Mouse (Mus musculus): ENCODE data around the gene Cidec. TPM values are rescaled to one million over a fixed set of nuclear protein-coding genes. Genes with fewer than 3 reads are reported as not detected.

The Cidec gene
- polyA plus RNA-seq, 1 experiment from 2014 or later, result not detected

DNA sequence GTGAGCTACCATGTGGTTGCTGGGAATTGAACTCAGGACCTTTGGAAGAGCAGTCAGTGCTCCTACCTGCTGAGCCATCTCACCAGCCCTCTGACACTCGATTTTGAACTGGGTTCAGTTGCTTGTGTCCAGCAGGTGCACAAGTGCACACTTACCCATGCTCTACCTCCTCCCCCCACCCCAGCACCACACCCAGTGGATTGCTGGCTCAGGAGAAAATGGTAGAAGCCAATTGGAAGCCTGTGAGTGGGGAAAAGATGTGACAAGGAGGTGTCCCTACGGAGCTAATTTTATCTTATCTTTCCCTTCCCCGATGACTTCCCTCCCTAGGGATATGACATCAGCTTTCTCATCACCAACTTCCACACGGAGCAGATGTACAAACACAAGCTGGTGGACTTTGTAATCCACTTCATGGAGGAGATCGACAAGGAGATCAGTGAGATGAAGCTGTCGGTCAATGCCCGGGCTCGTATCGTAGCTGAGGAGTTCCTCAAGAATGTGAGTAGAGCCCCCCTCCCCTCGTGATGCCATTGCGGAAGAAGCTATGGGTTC is 50.3 kb downstream of the Cidec start:
- Histone ChIP-seq H3K9ac (replicated peaks) (no peak overlapping the region), H3K36me3 (peaks cover 91% of the 10 kb centered on the region), H3K27me3 (replicated peaks) (no peaks in the 10 kb centered on the region), H3K4me1 (peaks cover 12% of the 10 kb centered on the region; the same call in 1 of the 2 replicates), H3K9me3 (replicated peaks) (no peaks in the 10 kb centered on the region), H3K4me3 (replicated peaks) (no peak overlapping the region), H3K4me2 (no peak overlapping the region), H3K27ac (replicated peaks) (peak overlapping the region; percentile 23)
- WGBS, result 89% methylated on average over 11 of the region's 11 CpGs
- no peak for ATAC-seq (ENCODE audit: low FRiP score)

DNA sequence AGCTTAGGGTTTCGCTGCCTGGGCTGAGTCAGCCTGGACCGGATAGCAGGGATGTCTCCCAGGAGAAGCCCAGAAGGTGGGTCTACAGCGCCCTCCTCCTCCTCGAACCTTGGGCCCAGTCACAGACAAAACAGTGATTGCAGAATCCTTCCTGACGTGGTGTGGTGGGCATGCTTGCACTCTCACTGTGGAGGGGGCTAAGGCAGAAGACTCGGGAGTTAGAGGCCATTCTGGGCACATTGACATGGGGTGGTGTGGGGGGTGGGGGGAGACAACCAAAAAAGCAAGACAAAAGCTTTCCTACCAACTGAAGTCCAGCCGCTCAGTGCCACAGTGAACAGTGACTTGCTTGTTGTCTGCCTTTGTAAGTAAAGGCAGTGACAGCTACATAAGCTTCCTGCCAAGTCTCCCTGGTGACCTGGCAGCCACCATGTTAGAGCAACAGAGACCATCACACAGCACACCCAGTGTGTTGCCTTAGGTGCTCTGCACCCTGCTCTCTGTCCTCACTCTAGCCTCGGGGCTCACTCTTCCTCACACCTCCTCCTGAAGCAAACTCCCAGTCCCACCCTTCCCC is 51.1 kb downstream of the Cidec start:
- no peaks in the 10 kb centered on the region for H3K27me3 ChIP-seq (replicated peaks)
- peaks cover 12% of the 10 kb centered on the region; the same call in 1 of the 2 replicates for H3K4me1 ChIP-seq
- no peak overlapping the region for H3K4me3 ChIP-seq (replicated peaks)
- peak; percentile 55 for ATAC-seq (ENCODE audit: low FRiP score)
- H3K36me3 ChIP-seq, result peaks cover 83% of the 10 kb centered on the region
- 0 out of 2 replicates have a peak overlapping the region, but pooled peaks have one; percentile 46 for H3K27ac ChIP-seq (replicated peaks)
- H3K9me3 ChIP-seq (replicated peaks), result no peaks in the 10 kb centered on the region
- H3K4me2 ChIP-seq, result no peak overlapping the region
- 78% methylated on average over 8 of the region's 8 CpGs for WGBS
- H3K9ac ChIP-seq (replicated peaks), result no peak overlapping the region

DNA sequence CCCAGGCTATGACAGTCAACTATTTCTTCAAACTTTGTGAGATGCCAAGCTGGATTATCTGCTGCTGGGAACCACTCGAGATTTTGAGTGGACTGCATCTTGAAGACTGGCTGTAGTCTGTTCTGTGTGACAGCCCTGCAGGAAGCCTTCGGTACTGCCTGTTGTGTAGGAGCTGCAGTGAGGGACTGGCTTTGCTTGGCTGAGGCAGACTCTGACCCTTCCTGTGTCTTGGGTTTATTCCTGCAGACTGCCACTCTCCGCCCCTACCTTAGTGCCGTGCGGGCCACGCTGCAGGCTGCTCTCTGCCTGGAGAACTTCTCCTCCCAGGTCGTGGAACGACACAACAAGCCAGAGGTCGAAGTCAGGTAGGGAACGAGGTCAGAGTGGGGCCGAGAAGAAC is 55.1 kb downstream of the Cidec start:
- Histone ChIP-seq H3K36me3 (peaks cover 53% of the 10 kb centered on the region), H3K4me2 (no peak overlapping the region), H3K27ac (replicated peaks) (no peak overlapping the region), H3K9ac (replicated peaks) (no peak overlapping the region), H3K9me3 (replicated peaks) (no peaks in the 10 kb centered on the region), H3K27me3 (replicated peaks) (no peaks in the 10 kb centered on the region), H3K4me1 (peaks cover 35% of the 10 kb centered on the region), H3K4me3 (replicated peaks) (no peak overlapping the region)
- 94% methylated on average over 11 of the region's 11 CpGs for WGBS
- no peak for ATAC-seq (ENCODE audit: low FRiP score)

DNA sequence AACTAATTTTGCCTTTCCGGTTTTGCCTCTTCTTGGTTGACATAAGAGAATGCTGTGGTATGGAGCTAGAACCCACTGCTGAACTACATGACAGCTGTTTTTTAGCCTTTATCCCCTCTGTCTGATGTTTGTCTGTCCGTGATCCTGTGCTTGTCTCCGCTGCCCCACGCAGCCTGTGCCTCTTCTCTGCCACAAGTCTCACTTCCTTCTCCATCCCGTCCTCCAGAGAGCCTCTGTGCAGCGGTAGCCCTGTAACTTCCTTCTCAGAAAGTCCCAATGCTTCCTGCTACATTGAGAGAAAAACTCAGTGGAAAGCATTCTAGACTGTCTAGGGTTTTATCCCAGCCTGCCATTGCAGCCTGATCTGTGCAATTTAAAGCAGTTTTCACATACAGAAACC is 56.3 kb downstream of the Cidec start:
- Histone ChIP-seq H3K4me1 (peaks cover 31% of the 10 kb centered on the region), H3K9me3 (replicated peaks) (no peaks in the 10 kb centered on the region), H3K4me3 (replicated peaks) (0 out of 2 replicates have a peak overlapping the region, but pooled peaks have one; percentile 100), H3K36me3 (peaks cover 53% of the 10 kb centered on the region), H3K4me2 (peak overlapping the region; percentile 72), H3K9ac (replicated peaks) (no peak overlapping the region; the same call in 1 of the 2 replicates), H3K27me3 (replicated peaks) (no peaks in the 10 kb centered on the region), H3K27ac (replicated peaks) (no peak overlapping the region)
- no peak for ATAC-seq (ENCODE audit: low FRiP score)
- 92% methylated on average over 6 of the region's 6 CpGs for WGBS

DNA sequence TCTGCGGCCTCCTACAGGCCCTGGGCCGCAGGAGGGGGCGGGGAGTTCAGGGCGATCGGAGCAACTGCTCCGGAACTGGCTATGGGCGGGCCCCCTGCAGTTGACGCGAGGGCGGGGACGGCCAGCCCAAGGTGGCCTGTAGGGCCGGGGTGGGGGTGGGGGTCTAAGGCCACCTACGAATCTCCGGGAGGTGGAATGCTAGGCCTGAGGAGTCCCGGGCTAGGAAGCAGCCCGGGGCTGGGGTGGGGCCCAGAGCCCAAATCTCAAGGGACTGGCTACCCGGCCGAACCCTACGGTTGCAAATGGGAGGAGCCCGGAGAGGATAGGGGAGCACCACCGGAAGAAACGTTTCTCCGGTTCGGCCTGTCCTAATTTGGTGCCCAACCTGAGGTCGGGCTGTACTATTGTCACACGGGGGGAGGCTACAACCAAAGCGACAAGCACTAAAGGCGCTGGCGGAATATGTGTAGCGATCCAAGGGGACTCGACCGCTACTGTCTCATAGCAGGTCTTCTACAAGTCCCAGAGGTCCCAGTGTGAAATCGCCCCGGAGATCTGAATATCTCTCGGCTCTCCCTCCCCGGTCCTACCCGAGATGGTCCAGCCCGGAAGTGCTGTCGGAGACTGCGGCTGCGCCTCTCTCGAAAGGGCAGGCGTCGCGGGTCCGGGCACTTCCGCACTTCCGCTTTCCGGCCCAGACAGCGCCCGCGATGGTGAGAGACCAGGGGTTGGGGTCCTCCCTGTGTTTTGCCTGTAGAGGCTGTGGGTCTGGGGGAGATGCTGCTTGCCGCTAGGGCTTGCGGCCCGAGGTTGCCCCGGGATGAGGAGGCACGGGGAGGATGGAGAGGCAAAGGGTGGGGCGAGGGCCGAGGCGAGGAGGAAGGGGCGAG is 57.8 kb downstream of the Cidec start, which contains the start of the genes Tada3 and Arpc4:
Gene Tada3 (minus strand): TSS at position 388 of the 890 bp plus-strand sequence.
Gene Arpc4 (plus strand): TSS at position 620 of the 890 bp plus-strand sequence.
- H3K4me3 ChIP-seq (replicated peaks), result peak within 1 kb of the TSS; percentile 100
- H3K9ac ChIP-seq (replicated peaks), result peak within 1 kb of the TSS; percentile 98
- peak within 1 kb of the TSS; percentile 72 for H3K4me2 ChIP-seq
- peaks cover 54% of the 10 kb centered on the region for H3K36me3 ChIP-seq
- peak within 1 kb of the TSS; percentile 98 for H3K27ac ChIP-seq (replicated peaks)
- peak; percentile 96 for ATAC-seq (ENCODE audit: low FRiP score)
- H3K4me1 ChIP-seq, result peaks cover 31% of the 10 kb centered on the region
- no peaks in the 10 kb centered on the region for H3K9me3 ChIP-seq (replicated peaks)
- no peaks in the 10 kb centered on the region for H3K27me3 ChIP-seq (replicated peaks)
- WGBS, result 1% methylated on average over 61 of the region's 61 CpGs

DNA sequence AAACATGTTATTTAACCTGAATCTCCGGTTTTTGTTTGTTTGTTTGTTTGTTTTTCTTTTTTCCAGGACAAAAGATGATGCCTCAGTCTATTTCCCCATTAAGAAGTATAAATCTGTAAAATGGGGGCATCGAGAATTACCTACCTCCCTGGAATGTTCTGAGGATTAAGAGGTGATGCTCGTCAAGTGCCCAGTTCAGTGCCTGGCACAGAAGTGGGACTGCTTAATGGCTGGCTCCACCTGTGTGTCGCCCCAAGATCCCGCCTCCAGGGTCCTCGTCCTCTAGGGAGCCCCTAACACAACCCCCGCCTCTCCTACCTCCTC is 58.4 kb downstream of the Cidec start:
- Histone ChIP-seq H3K9me3 (replicated peaks) (no peaks in the 10 kb centered on the region), H3K4me1 (peaks cover 31% of the 10 kb centered on the region), H3K27ac (replicated peaks) (peak overlapping the region; percentile 98), H3K27me3 (replicated peaks) (no peaks in the 10 kb centered on the region), H3K9ac (replicated peaks) (peak overlapping the region; percentile 98), H3K36me3 (peaks cover 55% of the 10 kb centered on the region), H3K4me3 (replicated peaks) (peak overlapping the region; percentile 100), H3K4me2 (peak overlapping the region; percentile 72)
- ATAC-seq (ENCODE audit: low FRiP score), result no peak
- 8% methylated on average over 7 of the region's 7 CpGs for WGBS

Small RNA genes lying within 50 kb of the gene (microRNA-seq; reads per million reads assigned to microRNA genes)
- not detected for gene Gm24387

Other genes with a start within 250 kb of the Cidec start
- 45.6 and 54.6 TPM in 2 replicates for gene Lhfpl4, start 240.4 kb downstream of the Cidec start, polyA plus RNA-seq (2015; fragmentation: Nextera tagmentation; extraction: Ambion mirVana)
- gene Mtmr14, start 197.9 kb downstream of the Cidec start, polyA plus RNA-seq (2015; fragmentation: Nextera tagmentation; extraction: Ambion mirVana), result 30.2 and 36.7 TPM in 2 replicates
- gene Cpne9, start 153.5 kb downstream of the Cidec start, polyA plus RNA-seq (2015; fragmentation: Nextera tagmentation; extraction: Ambion mirVana), result 1.5 TPM in 2 replicates
- 13.8 TPM in 2 replicates for gene Brpf1, start 128.6 kb downstream of the Cidec start, polyA plus RNA-seq (2015; fragmentation: Nextera tagmentation; extraction: Ambion mirVana)
- gene Ogg1, start 108.8 kb downstream of the Cidec start, polyA plus RNA-seq (2015; fragmentation: Nextera tagmentation; extraction: Ambion mirVana), result 9.3 and 10.1 TPM in 2 replicates
- gene Camk1, start 91.8 kb downstream of the Cidec start, polyA plus RNA-seq (2015; fragmentation: Nextera tagmentation; extraction: Ambion mirVana), result 103 and 119 TPM in 2 replicates
- 73.4 and 73.9 TPM in 2 replicates for gene Tada3, start 57.9 kb downstream of the Cidec start, polyA plus RNA-seq (2015; fragmentation: Nextera tagmentation; extraction: Ambion mirVana)
- gene Arpc4, start 57.6 kb downstream of the Cidec start, polyA plus RNA-seq (2015; fragmentation: Nextera tagmentation; extraction: Ambion mirVana), result 428 and 436 TPM in 2 replicates
- 10.3 and 11.3 TPM in 2 replicates for gene Ttll3, start 46.5 kb downstream of the Cidec start, polyA plus RNA-seq (2015; fragmentation: Nextera tagmentation; extraction: Ambion mirVana)
- gene Rpusd3, start 16.4 kb downstream of the Cidec start, polyA plus RNA-seq (2015; fragmentation: Nextera tagmentation; extraction: Ambion mirVana), result 20.0 and 24.6 TPM in 2 replicates
- gene Jagn1, start 6.8 kb upstream of the Cidec start, polyA plus RNA-seq (2015; fragmentation: Nextera tagmentation; extraction: Ambion mirVana), result 103 TPM in 2 replicates
- gene Il17re, start 22.7 kb upstream of the Cidec start, polyA plus RNA-seq (2015; fragmentation: Nextera tagmentation; extraction: Ambion mirVana), result 0.50 and 1.5 TPM in 2 replicates
- 3.5 and 9.5 TPM in 2 replicates for gene Il17rc, start 35.7 kb upstream of the Cidec start, polyA plus RNA-seq (2015; fragmentation: Nextera tagmentation; extraction: Ambion mirVana)
- 87.9 and 106 TPM in 2 replicates for gene Creld1, start 47.5 kb upstream of the Cidec start, polyA plus RNA-seq (2015; fragmentation: Nextera tagmentation; extraction: Ambion mirVana)
- gene Prrt3, start 66.2 kb upstream of the Cidec start, polyA plus RNA-seq (2015; fragmentation: Nextera tagmentation; extraction: Ambion mirVana), result 10.2 and 12.8 TPM in 2 replicates
- 118 and 119 TPM in 2 replicates for gene Emc3, start 95.9 kb upstream of the Cidec start, polyA plus RNA-seq (2015; fragmentation: Nextera tagmentation; extraction: Ambion mirVana)
- 1.8 and 3.7 TPM in 2 replicates for gene Fancd2, start 95.9 kb upstream of the Cidec start, polyA plus RNA-seq (2015; fragmentation: Nextera tagmentation; extraction: Ambion mirVana)
- not detected in 2 replicates for gene Fancd2os, start 165.0 kb upstream of the Cidec start, polyA plus RNA-seq (2015; fragmentation: Nextera tagmentation; extraction: Ambion mirVana)
- 245 and 258 TPM in 2 replicates for gene Brk1, start 169.0 kb upstream of the Cidec start, polyA plus RNA-seq (2015; fragmentation: Nextera tagmentation; extraction: Ambion mirVana)
- 68.1 and 75.8 TPM in 2 replicates for gene Vhl, start 188.2 kb upstream of the Cidec start, polyA plus RNA-seq (2015; fragmentation: Nextera tagmentation; extraction: Ambion mirVana)
- 2.5 and 4.5 TPM in 2 replicates for gene Irak2, start 202.7 kb upstream of the Cidec start, polyA plus RNA-seq (2015; fragmentation: Nextera tagmentation; extraction: Ambion mirVana)

Measured in neural tube, embryonic 15.5 days (tissue).